Mouse (Mus musculus) MEL (cell line): Measurements from ENCODE around the gene Ramp2. TPM values are rescaled to one million over a fixed set of nuclear protein-coding genes. Genes with fewer than 3 reads are reported as not detected.
A peak's percentile ranks its signal among the peaks of the same experiment; 100 is the strongest.

Experiments used
- DNase-seq: peaks from one replicate; pipeline ENCODE4 v3.0.0; 2011; ENCODE audit warnings: low read depth, low spot score
- H3K27ac ChIP-seq: 2 replicates; pipeline ENCODE4 v1.5.1; 2012; ENCODE audit warnings: low read depth, mild to moderate bottlenecking, control low read depth, low read length, moderate library complexity; ENCODE audit not compliant: control insufficient read depth
- H3K27me3 ChIP-seq, 2 experiments: fragments of 150-350 bp in 1 of 2; sonication (generic) in 1 of 2; 2 replicates each; pipeline ENCODE4 v1.6.1; 2012; ENCODE audit warnings: low read length in 2 of 2, mild to moderate bottlenecking in 2 of 2, improper control_type of control experiment in 1 of 2, moderate library complexity in 1 of 2; ENCODE audit not compliant: insufficient read depth in 2 of 2, control insufficient read depth in 1 of 2
- H3K36me3 ChIP-seq, 2 experiments: 2 replicates each; pipeline ENCODE4 v1.6.1; 2012 to 2014; ENCODE audit warnings: low read length in 2 of 2, improper control_type of control experiment in 1 of 2, inconsistent platforms in 1 of 2, mild to moderate bottlenecking in 1 of 2; ENCODE audit not compliant: insufficient read depth in 2 of 2, control insufficient read depth in 1 of 2
- H3K4me1 ChIP-seq, 2 experiments: fragments of 150-350 bp in 1 of 2; sonication (generic) in 1 of 2; 2 replicates each; pipeline ENCODE4 v1.6.1; 2012; ENCODE audit warnings: low read length in 2 of 2, improper control_type of control experiment in 1 of 2, mild to moderate bottlenecking in 1 of 2; ENCODE audit not compliant: insufficient read depth in 2 of 2, control insufficient read depth in 1 of 2
- H3K4me3 ChIP-seq, 2 experiments: fragments of 150-350 bp in 1 of 2; sonication (generic) in 1 of 2; 2 replicates each; pipeline ENCODE4 v1.5.1; 2012; ENCODE audit warnings: low read depth in 2 of 2, low read length in 2 of 2, mild to moderate bottlenecking in 2 of 2, moderate library complexity in 2 of 2, control low read depth in 1 of 2, improper control_type of control experiment in 1 of 2; ENCODE audit not compliant: control insufficient read depth in 1 of 2, insufficient read depth in 1 of 2
- H3K79me2 ChIP-seq: 2 replicates; pipeline ENCODE4 v1.6.1; 2012; ENCODE audit warnings: mild to moderate bottlenecking, low read length, moderate library complexity; ENCODE audit not compliant: control insufficient read depth, poor library complexity, insufficient read depth
- H3K9ac ChIP-seq: 2 replicates; pipeline ENCODE4 v1.6.1; 2012; ENCODE audit warnings: low read depth, mild to moderate bottlenecking, control low read depth, low read length, moderate library complexity; ENCODE audit not compliant: control insufficient read depth, poor library complexity, severe bottlenecking
- H3K9me3 ChIP-seq: fragments of 150-350 bp; sonication (generic); replicated peaks from 2 replicates; pipeline ENCODE4 v1.6.1; 2012; ENCODE audit warnings: mild to moderate bottlenecking, low read length, improper control_type of control experiment, moderate library complexity; ENCODE audit not compliant: insufficient read depth
- BHLHE40 ChIP-seq: IDR thresholded peaks from 2 replicates; pipeline ENCODE4 v1.6.1; 2012; ENCODE audit warnings: low read depth, mild to moderate bottlenecking, inconsistent platforms, low read length, improper control_type of control experiment, borderline replicate concordance
- CHD1 ChIP-seq: IDR thresholded peaks from 2 replicates; pipeline ENCODE4 v1.6.1; 2012; ENCODE audit warnings: low read depth, mild to moderate bottlenecking, inconsistent platforms, low read length, improper control_type of control experiment
- CTCF ChIP-seq, 3 experiments: IDR thresholded peaks in 2 of 3; conservative IDR thresholded peaks in 1 of 3; 2 replicates each; pipeline ENCODE4 v1.5.1; 2011 to 2012; ENCODE audit warnings: low read length in 3 of 3, low read depth in 2 of 3, mild to moderate bottlenecking in 2 of 3, improper control_type of control experiment in 1 of 3, inconsistent platforms in 1 of 3, mixed read lengths in 1 of 3, moderate library complexity in 1 of 3; ENCODE audit not compliant: control insufficient read depth in 1 of 3, insufficient read depth in 1 of 3, poor library complexity in 1 of 3, severe bottlenecking in 1 of 3
- ELF1 ChIP-seq: IDR thresholded peaks from 2 replicates; pipeline ENCODE4 v1.6.1; 2014; ENCODE audit warnings: low read depth, mild to moderate bottlenecking, inconsistent platforms, low read length, improper control_type of control experiment, moderate library complexity
- EP300 ChIP-seq, 2 experiments: IDR thresholded peaks; 2 replicates each; pipeline ENCODE4 v1.6.1; 2011; ENCODE audit warnings: improper control_type of control experiment in 2 of 2, low read length in 2 of 2, low read depth in 1 of 2, mild to moderate bottlenecking in 1 of 2
- HCFC1 ChIP-seq: IDR thresholded peaks from 2 replicates; pipeline ENCODE4 v1.6.1; 2012; ENCODE audit warnings: low read depth, mild to moderate bottlenecking, inconsistent platforms, low read length, improper control_type of control experiment, moderate library complexity
- JUND ChIP-seq: IDR thresholded peaks from 2 replicates; pipeline ENCODE4 v1.6.1; 2011; ENCODE audit warnings: low read depth, mild to moderate bottlenecking, improper control_type of control experiment, low read length
- MEF2A ChIP-seq: IDR thresholded peaks from 2 replicates; pipeline ENCODE4 v1.6.1; 2014; ENCODE audit warnings: low read depth, mild to moderate bottlenecking, inconsistent platforms, low read length, improper control_type of control experiment; ENCODE audit not compliant: poor library complexity, insufficient replicate concordance, severe bottlenecking; ENCODE audit errors: extremely low read depth
- MYB ChIP-seq: IDR thresholded peaks from 2 replicates; pipeline ENCODE4 v1.6.1; 2011; ENCODE audit warnings: mild to moderate bottlenecking, low read depth, low read length, improper control_type of control experiment
- MYC ChIP-seq: IDR thresholded peaks from 2 replicates; pipeline ENCODE4 v1.6.1; 2011; ENCODE audit warnings: low read depth, mild to moderate bottlenecking, low read length, improper control_type of control experiment, moderate library complexity
- POLR2A ChIP-seq, 2 experiments: IDR thresholded peaks; 2 replicates each; pipeline ENCODE4 v1.6.1; 2011 to 2012; ENCODE audit warnings: low read length in 2 of 2, mild to moderate bottlenecking in 2 of 2, control low read depth in 1 of 2, improper control_type of control experiment in 1 of 2, low read depth in 1 of 2, moderate library complexity in 1 of 2; ENCODE audit not compliant: control insufficient read depth in 1 of 2, insufficient read depth in 1 of 2, poor library complexity in 1 of 2
- POLR2AphosphoS5 ChIP-seq: IDR thresholded peaks from 2 replicates; pipeline ENCODE4 v1.6.1; 2012; ENCODE audit warnings: low read depth, borderline replicate concordance, mild to moderate bottlenecking, inconsistent platforms, low read length, moderate library complexity, mixed read lengths
- RCOR1 ChIP-seq: IDR thresholded peaks from 2 replicates; pipeline ENCODE4 v1.6.1; 2012; ENCODE audit warnings: low read depth, mild to moderate bottlenecking, inconsistent platforms, low read length, improper control_type of control experiment
- TBP ChIP-seq: IDR thresholded peaks from 2 replicates; pipeline ENCODE4 v1.8.0; 2011; ENCODE audit warnings: low read depth, low read length, improper control_type of control experiment
- USF1 ChIP-seq: IDR thresholded peaks from 2 replicates; pipeline ENCODE4 v1.6.1; 2014; ENCODE audit warnings: low read depth, mild to moderate bottlenecking, inconsistent platforms, low read length, improper control_type of control experiment, moderate library complexity
- USF2 ChIP-seq, 2 experiments: IDR thresholded peaks; 2 replicates each; pipeline ENCODE4 v1.6.1; 2011 to 2012; ENCODE audit warnings: improper control_type of control experiment in 2 of 2, low read length in 2 of 2, borderline replicate concordance in 1 of 2, inconsistent platforms in 1 of 2, low read depth in 1 of 2, mild to moderate bottlenecking in 1 of 2; ENCODE audit not compliant: insufficient read depth in 1 of 2
- ZC3H11A ChIP-seq: IDR thresholded peaks from 2 replicates; pipeline ENCODE4 v1.6.1; 2012; ENCODE audit warnings: low read depth, mild to moderate bottlenecking, inconsistent platforms, low read length, improper control_type of control experiment
- ZNF384 ChIP-seq: IDR thresholded peaks from 2 replicates; pipeline ENCODE4 v1.6.1; 2012; ENCODE audit warnings: low read depth, mild to moderate bottlenecking, inconsistent platforms, low read length, improper control_type of control experiment
- polyA plus RNA-seq, 2 experiments: library from polyadenylated mRNA; stranded (reverse) in 1 of 2; unstranded in 1 of 2; fragments of >175 nt in 1 of 2; fragments of >200 nt in 1 of 2; gene quantifications; 2 replicates each; pipeline versions ENCODE4 v1.2.1 to v1.2.4; 2012; ENCODE audit warnings: low replicate concordance in 2 of 2, low read depth in 1 of 2; ENCODE audit not compliant: insufficient read length in 2 of 2, insufficient read depth in 1 of 2, missing spikeins in 1 of 2
- total RNA-seq: library from RNA; depleted of rRNA; stranded (reverse); fragments of 300-350 nt; gene quantifications from 2 replicates; pipeline ENCODE4 v1.2.3, GENCODE M21; 2012

Gene Ramp2
- total and polyA plus RNA-seq, 3 experiments, result 0.12 TPM; not detected in 2

- no peaks in the 10 kb centered on the region for H3K9me3 ChIP-seq
- H3K4me3 ChIP-seq, result no peak overlapping the region
- H3K27me3 ChIP-seq, result peaks cover 0 to 5% of the 10 kb centered on the region in 2 experiments; a peak in 3 of 4 replicates
- TF ChIP-seq ZNF384 (peak; percentile 59; the same call in 1 of the 2 replicates), BHLHE40 (no peak), CTCF (IDR thresholded peaks at IDR 0.05 in 2 of 3, conservative IDR thresholded peaks at IDR 0.05 in 1 of 3; ENCODE audit: control insufficient read depth in 1 of 3, insufficient read depth in 1 of 3, low read depth in 2 of 3, low read length in 3 of 3, poor library complexity in 1 of 3, severe bottlenecking in 1 of 3) (no peak), ELF1 (no peak), MYB (no peak)
- no peak overlapping the region for H3K9ac ChIP-seq
- H3K36me3 ChIP-seq, result no peaks in the 10 kb centered on the region
- H3K4me1 ChIP-seq, result peaks cover 0 to 4% of the 10 kb centered on the region in 2 experiments; a peak in 1 of 4 replicates
- H3K79me2 ChIP-seq, result no peaks in the 10 kb centered on the region
- no peak overlapping the region for H3K27ac ChIP-seq
- DNase-seq, result no peak
These were observed 757 bp upstream of the Ramp2 start for GRCm38 (mm10) chr11:101245071-101245470.

- H3K4me3 ChIP-seq, result no peak overlapping the region
- H3K27me3 ChIP-seq, result peaks cover 0 to 5% of the 10 kb centered on the region in 2 experiments; a peak in 3 of 4 replicates
- H3K36me3 ChIP-seq, result no peaks in the 10 kb centered on the region
- no peak overlapping the region for H3K9ac ChIP-seq
- H3K9me3 ChIP-seq, result no peaks in the 10 kb centered on the region
- H3K79me2 ChIP-seq, result no peaks in the 10 kb centered on the region
- H3K4me1 ChIP-seq, result peaks cover 0 to 4% of the 10 kb centered on the region in 2 experiments; a peak in 1 of 4 replicates
- no peak overlapping the region for H3K27ac ChIP-seq
- TF ChIP-seq MEF2A (no peak), POLR2A (IDR thresholded peaks at IDR 0.05; ENCODE audit: control insufficient read depth in 1 of 2, insufficient read depth in 1 of 2, low read depth in 1 of 2, low read length in 2 of 2, poor library complexity in 1 of 2) (no peak), POLR2AphosphoS5 (no peak), HCFC1 (no peak), EP300 (IDR thresholded peaks at IDR 0.05; ENCODE audit: low read depth in 1 of 2, low read length in 2 of 2) (no peak), MYC (no peak), TBP (no peak), BHLHE40 (no peak), ZC3H11A (no peak), RCOR1 (no peak), USF1 (no peak), CHD1 (no peak), USF2 (IDR thresholded peaks at IDR 0.05; ENCODE audit: borderline replicate concordance in 1 of 2, insufficient read depth in 1 of 2, low read depth in 1 of 2, low read length in 2 of 2) (no peak), JUND (no peak)
- TF ChIP-seq, all 39 proteins: peak for 0
- DNase-seq, result no peak
These were observed 829 bp downstream of the Ramp2 start for GRCm38 (mm10) chr11:101246702-101247012.
